Mouse (Mus musculus): ENCODE data around the gene Gm13057.
"Not testable (repeated sequence)": the region's sequence is repeated elsewhere in the genome, so short reads cannot be mapped to it uniquely, and the experiment has no call there.

Gm13057 gene

GRCm38 (mm10) chr4:143551400-143551799 is at the start of gene Gm13057, which contains the start of gene BC080695:
TSS of gene Gm13057 (plus strand) at chr4:143551709.
TSS of gene BC080695 (plus strand) at chr4:143551700.
- not testable (repeated sequence) for DNase-seq (ENCODE audit: low spot score in 2 of 2)

DNA sequence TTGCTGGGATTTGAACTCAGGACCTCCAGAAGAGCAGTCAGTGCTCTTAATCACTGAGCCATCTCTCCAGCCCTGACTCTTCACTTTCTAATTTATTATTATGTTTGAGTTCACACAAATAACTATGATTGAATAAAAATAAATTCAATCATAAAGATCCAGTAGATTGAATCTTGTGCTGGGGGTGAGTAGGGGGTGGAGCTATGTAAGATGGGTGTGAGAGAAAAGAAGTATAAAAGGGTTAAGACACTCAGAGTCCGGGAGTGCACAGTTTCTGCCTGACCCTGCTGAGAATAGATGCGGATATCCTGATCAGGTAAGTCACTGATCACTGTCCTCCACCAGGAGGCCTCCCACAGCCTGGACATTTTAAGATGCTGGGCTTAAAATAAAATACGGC is 40.5 kb upstream of the Gm13057 start, which contains the start of gene Gm13043:
Gene Gm13043 (plus strand): TSS at position 301 of the 400 bp plus-strand sequence.
- no peak for DNase-seq (ENCODE audit: low spot score in 2 of 2)

DNA sequence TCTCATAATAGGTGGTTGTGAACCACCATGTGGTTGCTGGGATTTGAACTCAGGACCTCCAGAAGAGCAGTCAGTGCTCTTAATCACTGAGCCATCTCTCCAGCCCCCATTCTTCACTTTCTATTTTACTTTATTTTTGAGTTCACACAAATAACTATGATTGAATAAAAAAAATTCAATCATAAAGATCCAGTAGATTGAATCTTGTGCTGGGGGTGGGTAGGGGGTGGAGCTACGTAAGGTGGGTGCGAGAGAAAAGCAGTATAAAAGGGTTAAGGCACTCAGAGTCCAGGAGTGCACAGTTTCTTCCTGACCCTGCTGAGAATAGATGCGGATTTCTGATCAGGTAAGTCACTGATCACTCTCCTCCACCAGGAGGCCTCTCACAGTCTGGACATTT is 15.9 kb upstream of the Gm13057 start, which contains the start of gene Gm13040:
Gene Gm13040 (plus strand): TSS at position 301 of the 400 bp plus-strand sequence.
- DNase-seq (ENCODE audit: low spot score in 2 of 2), result not testable (repeated sequence)

All from natural killer cell, adult 2 months (primary cell).